Mouse (Mus musculus): ENCODE data around the gene Gm45140.
"Not testable (repeated sequence)": the region's sequence is repeated elsewhere in the genome, so short reads cannot be mapped to it uniquely, and the experiment has no call there.

Gm45140 gene

DNA sequence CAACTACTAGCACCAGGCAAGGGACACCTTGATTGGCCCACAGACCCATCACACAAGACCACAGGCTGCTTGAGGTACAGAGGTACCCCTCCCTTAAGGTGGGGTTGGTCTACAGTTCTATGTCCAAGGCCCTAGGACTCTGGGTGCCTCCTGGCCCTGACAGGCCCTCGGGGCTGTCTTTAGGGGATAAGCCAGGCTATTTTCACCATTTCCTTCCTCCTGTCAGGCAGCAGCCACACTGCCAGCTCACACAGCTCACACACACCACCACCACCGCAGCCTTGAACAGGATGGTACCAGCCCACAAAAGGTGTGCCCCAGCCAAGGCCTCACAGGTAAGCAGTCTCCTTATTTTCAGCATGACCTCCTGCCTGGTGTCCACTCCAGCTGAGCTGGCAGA, 57.8 kb downstream of the Gm45140 start, which contains the start of gene Gp9:
Gene Gp9, plus strand, starts transcription at position 231 of the 400 bp plus-strand sequence.
- DNase-seq (ENCODE audit: low spot score in 2 of 2) = no peak

DNA sequence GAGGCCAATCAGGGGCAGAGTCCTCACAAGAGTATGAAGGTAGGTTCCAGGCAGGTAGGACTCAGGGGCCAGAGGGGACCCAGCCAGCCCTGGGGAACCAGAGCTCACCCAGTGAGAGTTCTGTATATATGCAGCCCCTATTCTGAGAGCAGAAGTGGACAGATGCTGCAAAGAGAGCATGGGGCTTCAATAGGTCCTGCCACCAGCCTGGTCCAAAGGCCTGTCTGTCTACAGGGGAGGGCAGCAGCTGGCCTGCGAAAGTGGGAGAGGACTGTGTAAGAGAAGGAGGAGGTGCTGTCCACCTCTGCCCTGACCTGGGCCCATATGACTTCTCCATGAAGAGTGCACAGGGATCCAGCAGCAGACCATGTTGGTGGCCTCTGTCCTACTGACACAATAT, 58.9 kb downstream of the Gm45140 start:
- DNase-seq (ENCODE audit: low spot score in 2 of 2) = no peak

DNA sequence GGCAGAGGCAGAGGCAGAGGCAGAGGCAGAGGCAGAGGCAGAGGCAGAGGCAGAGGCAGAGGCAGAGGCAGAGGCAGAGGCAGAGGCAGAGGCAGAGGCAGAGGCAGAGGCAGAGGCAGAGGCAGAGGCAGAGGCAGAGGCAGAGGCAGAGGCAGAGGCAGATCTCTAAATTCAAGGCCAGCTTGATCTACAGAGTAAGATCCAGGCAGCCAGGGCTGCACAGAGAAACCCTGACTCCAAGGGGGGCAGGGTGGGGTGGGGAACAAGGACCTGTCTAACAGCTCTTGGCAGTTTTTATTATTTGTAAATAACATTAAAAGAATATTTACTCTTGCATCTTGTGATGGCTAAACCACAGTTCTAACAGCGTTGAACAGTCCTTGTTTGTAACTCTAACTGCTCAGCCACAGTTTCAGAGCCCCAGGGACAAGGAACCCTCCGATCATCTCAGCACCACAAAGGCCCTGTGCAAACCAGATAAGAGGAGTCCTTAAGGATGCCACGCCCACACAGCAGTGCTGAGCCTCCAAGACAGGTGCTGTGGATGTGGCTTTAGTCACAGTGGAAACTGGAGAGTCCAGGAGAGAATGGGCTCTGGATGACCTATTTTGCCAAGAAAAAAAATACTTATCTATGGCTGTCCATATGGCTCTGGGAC, 59.9 kb downstream of the Gm45140 start:
- no peak for DNase-seq (ENCODE audit: low spot score in 2 of 2)

DNA sequence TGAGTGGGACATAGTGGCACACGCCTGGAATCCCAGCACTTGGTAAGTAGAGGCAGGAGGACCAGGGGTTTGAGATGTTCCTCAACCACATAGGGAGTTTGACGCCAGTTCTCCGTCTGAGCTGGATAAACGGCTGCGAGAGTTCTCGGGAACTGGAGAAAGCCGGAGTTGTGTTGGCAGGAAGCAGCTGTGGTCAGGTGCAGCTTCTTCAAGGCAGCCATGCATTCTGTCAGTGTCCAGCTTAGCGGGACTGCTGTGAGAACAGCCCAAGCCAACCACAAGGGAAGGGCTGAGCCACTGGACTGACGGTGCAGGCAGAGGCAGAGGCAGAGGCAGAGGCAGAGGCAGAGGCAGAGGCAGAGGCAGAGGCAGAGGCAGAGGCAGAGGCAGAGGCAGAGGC, 60.7 kb downstream of the Gm45140 start:
- DNase-seq (ENCODE audit: low spot score in 2 of 2) = no peak

DNA sequence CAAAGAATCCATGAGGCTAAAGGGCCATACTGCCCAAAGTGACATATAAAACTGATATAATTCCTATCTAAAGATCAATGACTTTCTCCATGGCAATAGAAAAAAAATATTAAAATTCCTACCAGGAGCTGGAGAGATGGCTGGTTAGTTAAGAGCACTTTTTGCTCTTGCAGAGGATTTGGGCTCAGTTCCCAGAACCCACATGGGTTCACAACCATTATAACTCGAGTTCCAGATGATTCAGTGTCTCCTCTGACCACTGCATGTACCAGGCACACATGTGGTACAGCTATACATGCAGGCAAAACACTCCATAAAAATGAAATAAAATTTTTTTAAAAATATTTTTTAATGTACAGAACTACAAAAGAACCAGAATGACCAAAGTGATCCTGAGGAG, 61.1 kb downstream of the Gm45140 start:
- no peak for DNase-seq (ENCODE audit: low spot score in 2 of 2)

DNA sequence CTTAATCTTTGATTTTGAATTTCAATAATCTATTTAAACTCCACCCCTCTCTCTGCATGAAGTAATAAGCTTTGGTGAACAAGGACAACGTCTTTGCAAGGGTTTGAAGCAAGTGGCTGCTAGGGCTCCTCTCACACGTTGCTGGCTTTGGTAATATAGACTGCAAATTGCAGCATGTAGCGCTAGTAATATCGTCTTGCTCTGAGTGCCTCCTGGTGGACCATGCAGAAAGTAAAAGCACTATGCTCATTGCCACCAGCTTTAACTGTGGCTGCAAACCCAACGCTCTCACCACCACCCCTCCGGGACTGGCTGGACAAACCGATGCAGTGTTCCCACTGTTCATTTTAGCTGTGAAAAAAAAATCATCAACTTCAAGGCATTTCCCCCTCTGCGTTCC, 65.0 kb downstream of the Gm45140 start:
- no peak for DNase-seq (ENCODE audit: low spot score in 2 of 2)

DNA sequence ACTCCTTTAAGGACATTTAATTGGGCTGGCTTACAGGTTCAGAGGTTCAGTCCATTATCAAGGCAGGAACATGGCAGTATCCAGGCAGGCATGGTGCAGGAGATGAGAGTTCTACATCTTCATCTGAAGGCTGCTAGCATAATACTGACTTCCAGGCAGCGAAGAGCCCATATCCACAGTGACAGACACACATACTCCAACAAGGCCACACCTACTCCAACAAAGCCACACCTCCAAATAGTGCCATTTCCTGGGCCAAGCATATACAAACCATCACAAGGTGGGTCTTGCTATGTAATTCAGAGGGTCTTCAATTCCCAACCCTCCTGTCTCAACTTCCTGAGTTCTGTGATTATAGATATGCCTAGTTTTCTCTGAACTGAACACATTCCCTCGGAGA, 71.3 kb downstream of the Gm45140 start:
- DNase-seq (ENCODE audit: low spot score in 2 of 2) = not testable (repeated sequence)

DNA sequence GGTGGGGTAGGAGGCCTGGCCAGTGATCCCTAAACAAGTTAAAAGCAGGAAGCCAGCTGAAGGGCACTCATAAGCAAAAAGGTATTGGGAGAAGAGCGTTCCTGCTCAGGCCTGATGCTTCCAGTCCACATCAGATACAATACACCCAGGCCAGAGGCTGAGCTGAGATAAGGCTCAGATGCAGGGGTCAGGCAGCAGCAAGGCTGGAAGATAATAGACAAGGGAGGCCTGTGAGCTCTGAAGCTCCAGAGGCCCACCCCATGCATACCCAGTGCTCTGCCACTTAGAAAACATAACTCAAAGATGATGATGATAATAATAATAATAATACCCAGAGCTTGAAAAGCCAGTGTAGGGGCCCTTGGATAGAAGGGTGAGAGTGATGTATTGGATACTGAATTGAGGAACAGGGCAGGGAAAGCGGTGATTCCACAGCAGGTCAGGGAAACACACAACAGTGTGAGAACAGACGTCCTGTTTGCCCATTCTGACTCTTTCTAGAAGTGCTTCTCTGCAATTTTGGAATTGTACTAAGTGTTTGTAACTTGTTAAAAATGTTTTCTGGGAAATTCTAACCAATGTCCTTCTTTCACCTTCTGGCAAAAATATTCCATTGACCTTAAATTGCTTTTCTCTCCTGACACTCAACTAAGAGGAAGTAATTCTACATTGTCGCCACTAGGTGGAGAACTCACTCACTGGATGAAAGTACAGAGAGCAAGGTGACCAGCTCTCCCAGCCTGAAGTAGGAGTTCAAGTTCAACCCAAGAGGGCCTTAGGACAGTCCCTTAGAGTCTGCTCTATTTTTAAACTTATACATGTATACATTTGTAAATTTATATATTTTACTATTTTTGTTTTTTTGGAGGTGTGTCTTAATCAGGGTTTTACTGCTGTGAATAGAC, 72.0 kb downstream of the Gm45140 start:
- DNase-seq (ENCODE audit: low spot score in 2 of 2) = peak in 1 of 2 experiments; percentile 26

DNA sequence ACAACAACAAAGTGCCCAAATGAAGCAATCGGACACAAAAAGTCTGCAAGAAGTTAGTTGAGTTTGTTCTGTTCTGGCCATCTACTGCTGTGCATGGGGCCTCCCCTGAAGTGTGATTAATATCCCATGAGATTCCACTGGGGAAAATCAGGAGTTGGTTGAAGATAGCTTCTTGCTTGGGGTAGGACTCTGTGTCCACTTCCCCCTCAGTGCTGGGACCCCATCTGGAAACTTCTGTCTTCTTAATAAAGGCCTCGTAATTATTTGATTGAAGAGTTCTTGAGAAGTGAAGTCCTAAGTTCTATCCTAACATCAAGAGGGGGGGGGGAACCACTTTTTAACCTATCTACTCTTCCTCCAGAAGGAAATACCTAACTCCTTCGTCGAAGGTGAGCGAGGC, 73.4 kb downstream of the Gm45140 start:
- DNase-seq (ENCODE audit: low spot score in 2 of 2) = no peak

DNA sequence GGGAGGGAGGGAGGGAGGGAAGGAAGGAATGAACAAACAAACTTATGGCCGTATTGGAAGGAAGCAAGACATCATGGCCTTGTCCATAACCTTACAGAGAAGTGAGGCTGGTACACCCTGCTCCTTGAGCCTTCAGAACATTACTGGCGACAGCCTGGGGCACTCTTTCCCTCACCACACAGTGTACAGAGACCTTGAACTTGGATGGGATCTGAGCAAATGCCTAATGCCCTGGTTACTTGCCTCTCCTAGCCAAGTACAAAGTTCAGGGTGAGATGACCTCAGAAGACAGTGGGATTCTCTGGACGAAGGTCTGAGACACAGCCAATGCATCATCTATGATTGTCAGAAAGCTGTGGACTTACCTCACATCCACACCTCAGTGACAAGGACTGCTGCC, 75.7 kb downstream of the Gm45140 start:
- no peak for DNase-seq (ENCODE audit: low spot score in 2 of 2)

DNA sequence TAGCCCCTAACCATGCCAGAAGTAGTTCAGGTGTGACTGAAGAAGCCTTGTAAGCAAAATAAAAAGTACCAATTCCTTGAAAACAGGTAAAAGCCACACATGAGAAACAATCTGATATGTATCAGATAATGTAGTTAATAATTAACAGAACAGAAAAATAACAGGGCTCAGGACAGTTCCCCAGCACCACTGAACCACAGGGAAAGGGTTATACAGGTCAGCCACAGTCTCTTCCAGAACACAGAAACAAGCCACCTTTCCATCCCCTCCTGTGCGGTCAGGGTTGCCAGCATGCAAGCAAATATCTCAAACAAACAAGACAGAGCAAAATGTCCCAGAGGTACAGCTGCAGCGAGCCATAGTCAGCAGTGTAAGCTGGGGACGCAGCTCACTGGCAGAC, 76.2 kb downstream of the Gm45140 start:
- DNase-seq (ENCODE audit: low spot score in 2 of 2) = no peak

DNA sequence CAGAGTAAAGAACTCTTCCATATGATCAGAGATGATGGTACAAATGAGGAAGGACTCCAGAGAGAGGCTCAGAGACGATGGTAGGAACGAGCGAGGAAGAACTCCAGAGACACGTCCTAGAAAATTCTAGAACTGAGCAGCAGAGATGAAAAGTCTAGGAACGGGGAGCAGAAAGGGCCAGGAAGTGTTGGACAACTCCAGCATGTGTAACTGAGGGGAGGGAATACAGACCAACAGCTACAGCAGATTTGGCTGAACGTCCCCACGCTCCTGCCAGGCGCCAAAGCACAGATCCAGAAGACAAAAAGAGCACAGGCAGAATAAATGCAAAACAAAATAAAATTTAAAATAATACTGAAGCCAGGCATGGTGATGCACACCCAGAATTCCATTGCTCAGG, 78.7 kb downstream of the Gm45140 start:
- DNase-seq (ENCODE audit: low spot score in 2 of 2) = no peak

DNA sequence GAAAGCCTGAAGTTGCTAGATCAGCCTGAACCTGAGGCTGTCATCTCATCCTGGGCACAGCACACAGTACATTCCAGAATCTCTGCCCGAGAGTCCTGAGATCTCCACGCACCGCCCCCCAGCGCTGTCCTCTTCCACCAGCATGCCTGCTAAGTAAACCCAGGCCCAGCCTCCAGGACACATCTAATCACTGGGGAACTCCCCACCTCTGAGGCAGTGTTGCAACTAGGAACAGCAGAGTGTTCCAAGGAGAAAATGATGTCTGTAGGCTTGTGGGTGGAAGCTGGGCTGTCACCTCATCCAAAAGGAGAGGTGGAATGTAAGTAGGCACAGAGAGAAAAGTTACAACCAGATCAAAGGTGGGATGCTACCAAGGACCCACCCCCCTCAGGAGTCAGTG, 80.4 kb downstream of the Gm45140 start:
- DNase-seq (ENCODE audit: low spot score in 2 of 2) = no peak

DNA sequence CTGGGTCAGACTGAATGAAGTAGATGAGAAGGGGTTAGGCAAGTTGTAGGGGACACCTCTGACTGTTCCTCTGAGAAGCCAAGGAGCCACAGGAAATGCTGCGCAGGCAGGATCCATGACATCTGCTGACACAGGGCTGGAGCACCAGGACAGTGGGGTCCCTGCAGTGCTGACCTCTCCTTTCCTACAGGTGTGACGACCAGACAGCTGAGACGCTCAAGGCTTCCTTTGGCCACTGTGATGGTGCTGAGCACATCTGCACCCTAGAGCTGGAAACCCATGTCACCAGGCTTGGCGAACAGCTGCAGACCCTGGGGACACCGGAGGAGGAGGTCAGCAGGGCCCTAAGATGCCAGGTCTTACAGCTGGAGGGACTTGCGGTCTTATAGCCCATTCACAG, 84.0 kb downstream of the Gm45140 start:
- no peak for DNase-seq (ENCODE audit: low spot score in 2 of 2)

DNA sequence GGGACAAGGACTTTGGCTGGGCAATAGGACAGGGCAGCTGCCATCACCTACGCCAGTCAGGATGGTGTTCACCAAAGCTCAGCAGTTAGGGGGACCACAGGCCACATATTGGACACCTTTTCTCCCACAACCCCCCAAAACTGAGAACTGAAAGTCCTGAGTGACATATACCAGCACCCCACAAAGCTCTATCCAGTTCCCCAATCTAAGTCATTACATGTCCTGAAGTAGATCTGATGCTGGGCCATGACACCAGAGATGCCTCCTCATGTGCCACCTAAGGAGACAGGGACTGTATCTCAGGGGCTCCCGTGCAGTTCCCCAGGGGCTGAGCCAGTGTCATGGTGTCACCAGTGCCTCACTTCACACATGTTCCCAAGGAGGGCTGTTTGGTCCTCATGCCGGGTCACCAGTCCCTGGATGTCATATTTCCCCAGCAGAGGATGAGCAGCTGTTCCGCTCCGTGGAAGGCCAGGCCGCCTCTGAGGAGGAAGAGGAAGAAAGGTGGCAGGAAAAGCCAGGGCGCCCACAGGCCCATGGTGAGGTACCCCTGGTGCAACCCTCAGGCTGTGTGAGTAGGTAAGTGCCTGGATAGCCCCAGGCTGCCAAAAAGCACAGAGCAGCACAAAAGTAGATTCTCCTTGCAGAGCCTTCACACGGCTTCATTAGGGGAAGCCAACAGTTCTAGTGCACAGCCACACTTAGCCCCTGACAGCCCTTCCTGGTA, 85.2 kb downstream of the Gm45140 start:
- no peak for DNase-seq (ENCODE audit: low spot score in 2 of 2)

DNA sequence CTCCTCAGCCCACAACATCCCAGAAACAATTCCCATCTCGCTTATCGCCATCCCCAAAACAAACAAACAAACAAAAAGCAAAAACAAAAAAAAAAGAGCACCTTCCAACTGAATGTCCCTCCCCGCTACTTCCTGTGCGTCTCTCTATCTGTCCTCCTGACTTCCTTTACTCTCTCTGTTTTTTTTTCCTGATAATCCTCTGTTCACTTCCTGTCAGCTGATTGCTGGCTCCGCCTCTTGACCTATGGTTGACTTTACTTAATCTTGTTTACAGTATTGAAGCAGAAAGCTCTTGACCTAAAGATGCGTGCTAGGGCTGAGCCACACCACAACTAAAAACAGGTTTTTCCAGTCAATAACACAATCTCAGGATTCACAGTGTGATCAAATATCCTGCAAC, 87.1 kb downstream of the Gm45140 start:
- DNase-seq (ENCODE audit: low spot score in 2 of 2) = no peak

DNA sequence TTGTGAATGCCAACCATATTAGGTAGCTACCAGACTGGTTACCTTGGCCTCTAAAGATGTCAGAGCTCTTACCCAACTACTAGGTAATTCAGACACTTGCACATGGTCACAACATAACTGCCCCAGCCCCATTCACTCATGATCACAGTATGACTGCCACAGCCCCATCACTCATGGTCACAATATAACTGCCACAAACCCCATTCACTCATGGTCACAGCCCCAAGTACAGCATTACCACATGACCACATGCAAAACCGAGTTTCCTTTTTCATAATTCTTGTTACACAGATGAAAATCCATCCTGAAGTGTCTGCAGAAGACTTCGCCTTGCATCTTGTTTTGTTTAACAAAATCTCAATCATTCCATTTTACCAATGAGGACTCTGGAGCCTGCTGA, 87.5 kb downstream of the Gm45140 start:
- DNase-seq (ENCODE audit: low spot score in 2 of 2) = no peak

DNA sequence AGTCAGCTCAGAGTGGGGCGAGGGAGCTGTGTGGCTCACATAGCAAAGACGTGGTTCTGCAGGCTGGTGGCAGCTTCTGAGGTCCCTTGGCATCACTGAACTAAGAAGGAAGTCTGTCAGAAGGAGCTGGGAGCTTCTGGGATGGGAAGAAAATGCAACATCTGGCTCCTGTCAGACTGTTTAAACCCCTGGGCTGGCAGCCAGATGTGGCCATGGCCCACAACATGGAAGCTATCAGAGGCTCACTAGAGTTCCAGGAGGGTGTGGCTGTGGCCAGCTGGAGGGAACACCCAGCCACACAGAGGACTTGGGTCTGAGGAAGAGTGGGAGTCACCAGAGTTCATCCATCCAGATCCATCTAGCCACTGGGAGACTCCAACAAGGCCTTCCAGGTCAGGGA, 88.7 kb downstream of the Gm45140 start:
- no peak for DNase-seq (ENCODE audit: low spot score in 2 of 2)

DNA sequence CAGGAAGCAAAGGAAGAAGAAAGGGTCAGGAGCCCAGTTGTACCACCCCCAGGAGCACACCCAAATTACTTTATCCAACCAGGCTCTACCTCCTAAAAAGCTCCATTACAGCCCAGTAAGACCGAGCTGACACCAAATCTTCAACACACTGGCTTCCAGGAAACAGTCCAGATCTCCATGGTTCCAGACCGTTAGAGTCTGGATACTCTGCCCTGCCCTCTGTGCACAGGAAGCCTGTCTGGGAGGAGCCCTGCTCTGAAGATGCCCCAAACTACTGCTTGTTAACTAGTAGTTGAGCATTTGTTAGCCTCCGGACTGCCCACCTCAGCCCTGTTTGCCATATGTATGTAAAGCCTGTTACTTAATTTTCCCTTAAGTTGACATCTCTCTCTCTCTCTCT, 89.5 kb downstream of the Gm45140 start:
- no peak for DNase-seq (ENCODE audit: low spot score in 2 of 2)

DNA sequence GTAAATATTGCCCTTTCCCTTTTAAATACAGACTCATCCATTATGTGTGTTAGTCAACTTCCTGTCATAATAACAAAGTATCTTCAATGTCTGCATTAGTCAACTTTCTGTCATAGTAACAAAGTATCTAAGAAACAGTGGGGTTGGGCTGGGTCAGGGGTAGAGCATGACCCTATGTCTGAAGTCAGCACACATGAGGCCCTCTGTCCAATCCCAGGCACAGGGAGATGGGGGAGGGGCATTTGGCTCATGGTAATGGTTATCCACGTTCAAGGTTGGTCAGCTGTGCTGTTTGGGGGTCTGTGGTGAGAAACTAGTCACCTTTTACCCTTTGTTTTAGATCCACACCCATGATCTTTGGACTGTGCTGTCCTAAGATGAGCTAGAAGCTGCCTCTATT, 90.3 kb downstream of the Gm45140 start:
- no peak for DNase-seq (ENCODE audit: low spot score in 2 of 2)

DNA sequence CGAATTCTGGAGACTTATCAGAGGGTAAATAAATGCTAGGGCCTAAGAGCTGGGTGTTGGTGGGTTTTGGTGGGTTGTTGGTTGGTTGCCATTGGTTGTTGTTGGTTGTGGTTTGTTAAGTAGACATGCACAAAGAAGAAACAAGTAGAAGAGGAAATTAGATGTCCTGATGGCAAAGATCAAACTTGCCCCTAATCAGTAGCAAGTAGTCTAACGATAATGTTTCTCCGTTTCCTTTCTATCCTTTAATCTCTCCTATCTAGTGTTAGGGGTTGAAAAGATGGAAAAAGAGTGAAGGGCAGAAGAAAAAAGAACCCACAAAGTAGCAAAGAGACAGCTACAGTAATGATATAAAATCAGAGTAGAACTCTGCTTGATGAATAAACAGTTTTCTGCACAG, 91.0 kb downstream of the Gm45140 start:
- no peak for DNase-seq (ENCODE audit: low spot score in 2 of 2)

DNA sequence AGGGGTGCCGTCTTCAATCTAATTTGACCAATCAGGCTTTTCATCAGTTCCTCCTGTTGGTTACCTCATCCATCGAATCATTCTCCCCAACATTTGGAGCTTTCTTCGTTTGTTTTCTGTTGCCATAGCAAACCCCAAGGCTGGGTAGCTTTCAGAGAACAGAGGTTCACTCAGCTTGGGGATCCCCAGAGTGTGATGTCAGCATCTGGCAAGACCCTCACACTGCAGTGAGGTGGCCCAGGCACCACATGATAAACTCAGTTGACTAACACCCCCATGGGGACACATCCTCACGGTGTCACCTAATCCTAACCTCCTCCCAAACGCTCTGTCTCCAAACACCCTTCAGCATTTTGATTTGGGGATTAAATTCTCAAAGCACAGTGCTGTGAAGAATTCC, 92.3 kb downstream of the Gm45140 start:
- DNase-seq (ENCODE audit: low spot score in 2 of 2) = no peak

DNA sequence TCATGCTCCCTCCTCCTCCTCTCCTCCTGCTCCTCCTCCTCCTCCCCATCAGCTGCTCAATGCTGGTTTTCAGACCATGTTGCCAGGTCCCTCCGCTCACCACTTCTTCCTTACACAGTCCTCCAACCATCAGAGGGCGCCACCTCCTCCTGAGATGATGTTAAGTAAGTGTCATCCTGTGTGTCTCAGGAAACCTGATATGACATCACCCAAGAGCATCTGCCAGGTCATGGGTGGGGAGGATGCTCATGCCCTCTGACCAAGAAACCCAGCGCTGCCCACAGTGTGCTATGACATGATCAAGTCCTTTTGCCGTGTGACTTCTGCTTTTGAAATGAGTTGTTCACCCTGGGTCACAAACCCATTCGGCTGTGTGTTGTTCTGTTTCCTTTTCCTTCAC, 92.8 kb downstream of the Gm45140 start:
- no peak for DNase-seq (ENCODE audit: low spot score in 2 of 2)
